Mouse (Mus musculus) left cerebral cortex, postnatal 10 days (tissue): ENCODE data around the gene Rps27a. TPM values are rescaled to one million over a fixed set of nuclear protein-coding genes. Genes with fewer than 3 reads are reported as not detected.
A peak's percentile ranks its signal among the peaks of the same experiment; 100 is the strongest.

Experiments
- DNase-seq, 2 experiments: peaks; one replicate each; pipeline ENCODE4 v3.0.0; 2021 to 2022; ENCODE audit warnings: low spot score in 2 of 2, mixed read lengths in 1 of 2; ENCODE audit errors: extremely low spot score in 1 of 2
- intact Hi-C: fragments of 180-260 bp; cut with DNase I; formaldehyde crosslinking; loops from one replicate; pipeline ENCODE4 v1.15.1; 2025
- total RNA-seq, 2 experiments: library from RNA; stranded (reverse); gene quantifications; 2 replicates each; pipeline ENCODE4 v1.2.3; 2021

The Rps27a gene
- total RNA-seq, 2 experiments from 2014 or later = 509 TPM

DNA sequence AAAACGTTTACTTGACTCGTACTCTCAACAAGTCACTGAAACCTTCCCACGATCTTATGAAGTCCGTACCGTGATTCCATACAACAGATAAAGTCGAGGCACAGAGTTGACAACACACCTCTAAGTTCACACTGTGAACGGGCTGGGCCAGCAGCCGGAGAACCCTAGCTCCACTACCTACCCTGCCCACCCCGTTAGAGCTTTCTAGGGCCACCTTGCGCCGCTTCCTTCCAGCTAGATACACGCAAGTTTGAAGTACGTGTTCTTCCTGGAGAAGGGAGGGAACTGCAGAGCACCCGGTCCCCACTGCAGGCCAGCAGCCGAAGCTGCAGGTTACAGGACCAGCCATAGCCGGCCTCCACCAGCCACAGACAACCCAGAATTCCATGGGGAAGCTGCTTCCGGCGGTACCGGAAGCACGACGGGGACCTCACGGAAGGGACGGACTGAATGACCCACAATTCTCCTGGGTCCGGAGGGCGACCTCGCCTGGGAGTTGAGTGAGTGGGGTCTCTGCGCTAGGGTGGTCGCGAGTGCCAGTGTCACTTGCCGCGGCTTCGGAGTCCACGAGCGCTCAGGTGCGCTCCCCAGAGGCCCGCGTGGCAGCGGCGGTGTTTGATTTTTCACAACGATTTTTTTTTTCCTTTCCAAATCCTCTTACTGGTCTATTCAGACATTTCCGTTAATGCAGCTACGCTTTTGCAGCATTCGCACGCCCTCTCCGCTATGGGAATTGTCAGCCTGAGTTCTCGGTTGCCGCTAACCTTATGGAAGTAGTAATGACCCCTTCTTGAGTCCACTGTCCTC is 21.7 kb downstream of the Rps27a start, which contains the start of gene Mtif2:
Gene Mtif2, plus strand, starts transcription at position 421 of the 807 bp plus-strand sequence.
- peak; percentile 77 to 89 for DNase-seq
- intact Hi-C loops = loop anchor here (5.0 kb wide), 1 partner anchor 259 kb away; no protein-coding TSS in a partner anchor

DNA sequence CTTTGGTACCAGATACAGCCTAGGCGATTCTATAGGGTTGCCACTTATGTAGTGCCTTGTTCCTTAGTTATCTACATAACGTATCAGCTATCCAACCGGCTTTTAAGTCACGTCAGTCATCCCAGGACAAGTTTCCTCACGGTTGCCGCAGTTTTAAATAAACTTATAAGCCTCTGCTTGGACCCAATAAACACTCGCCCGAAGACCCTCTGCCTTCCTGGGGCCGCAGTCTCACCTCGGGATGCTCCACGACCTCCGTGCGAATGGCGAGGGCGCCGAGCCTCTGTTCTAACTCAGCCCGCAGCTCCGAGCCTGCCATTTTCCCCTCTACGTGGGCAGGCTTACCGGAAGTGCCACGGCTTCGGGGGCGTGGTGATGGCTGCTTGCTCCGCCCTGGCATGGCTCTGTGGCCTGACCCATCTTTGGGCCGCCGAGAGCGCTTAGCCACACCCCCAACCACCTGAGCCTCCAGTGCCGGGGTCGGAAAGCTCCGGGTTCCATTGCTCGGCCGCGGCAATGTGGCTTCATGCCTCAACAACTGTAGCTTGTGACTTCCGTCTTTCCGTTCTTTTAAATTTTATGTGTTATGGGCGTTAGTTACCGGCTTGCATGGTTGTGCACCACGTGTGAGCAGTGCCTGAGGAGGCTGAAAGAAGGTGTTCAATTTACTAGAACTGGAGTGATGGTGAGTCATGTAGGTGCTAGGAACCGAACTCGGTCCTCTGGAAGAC is 33.1 kb downstream of the Rps27a start, which contains the start of gene Prorsd1:
Gene Prorsd1, minus strand, starts transcription at position 352 of the 731 bp plus-strand sequence.
- DNase-seq = peak; percentile 67 to 93
- intact Hi-C loops = no loop called here

DNA sequence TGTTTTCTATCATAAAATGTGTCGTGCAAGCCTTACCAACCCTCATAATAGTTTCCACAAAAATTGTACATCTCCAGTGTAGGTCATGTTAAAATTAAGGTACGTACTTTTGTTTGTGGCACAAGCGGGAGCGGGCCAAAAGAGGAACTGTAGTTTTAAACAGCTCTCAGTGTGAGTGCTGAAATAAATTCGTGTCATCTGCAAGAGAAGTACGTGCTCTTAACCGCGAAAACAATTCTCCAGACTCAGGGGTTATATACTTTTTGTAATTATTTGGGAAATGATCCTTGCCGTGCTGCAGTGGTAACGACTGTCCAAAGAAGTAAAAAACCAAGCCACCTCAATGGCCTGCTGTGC is 33.6 kb downstream of the Rps27a start:
- no peak for DNase-seq
- intact Hi-C loops = no loop called here

GRCm38 (mm10) chr11:29512818-29513535 is 34.9 kb downstream of the Rps27a start:
- intact Hi-C loops = no loop called here

GRCm38 (mm10) chr11:29509421-29509820 is 38.5 kb downstream of the Rps27a start:
- no peak for DNase-seq
- intact Hi-C loops = loop anchor here (10.0 kb wide), 1 partner anchor 135 kb away; the partner anchor contains the start of gene Ccdc88a

More at GRCm38 (mm10) chr11:29512818-29513535, 34.9 kb downstream of the Rps27a start:
- no peak for DNase-seq

DNA sequence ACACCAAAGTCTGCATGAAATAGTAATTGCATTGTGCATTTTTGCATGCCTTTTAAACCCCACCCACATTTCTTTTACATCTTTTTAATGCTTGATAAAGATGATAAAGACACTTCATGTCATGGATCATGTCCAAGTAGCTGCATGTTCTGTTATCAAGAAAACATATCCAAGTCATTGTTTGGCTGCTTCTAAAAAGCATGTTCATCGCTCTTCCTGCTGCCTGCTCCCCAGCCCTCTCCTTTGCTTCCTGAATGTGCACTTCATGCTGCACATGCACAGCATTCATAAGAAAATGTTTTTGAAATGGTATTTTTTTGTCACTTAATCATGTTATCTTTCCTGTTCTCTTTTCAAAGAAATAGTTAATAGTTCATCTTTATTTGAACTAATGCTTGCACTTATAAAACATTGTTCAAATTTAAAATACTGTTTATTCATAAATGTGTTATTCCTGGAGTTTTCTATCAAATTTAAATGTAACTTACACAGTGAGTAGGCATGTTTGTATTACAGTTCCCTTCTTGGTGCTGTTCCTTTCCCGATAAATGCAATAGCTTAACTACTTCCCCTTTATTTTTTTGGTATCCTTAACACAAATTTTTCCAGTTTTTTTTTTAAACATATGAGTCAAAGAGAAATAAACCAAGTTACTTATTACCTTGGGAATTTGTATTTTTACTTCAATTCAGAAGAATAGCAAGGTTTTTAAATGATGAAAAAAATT is 42.8 kb downstream of the Rps27a start:
- intact Hi-C loops = loop anchor here (10.0 kb wide), 1 partner anchor 130 kb away; the partner anchor contains the start of gene Ccdc88a
- no peak for DNase-seq

DNA sequence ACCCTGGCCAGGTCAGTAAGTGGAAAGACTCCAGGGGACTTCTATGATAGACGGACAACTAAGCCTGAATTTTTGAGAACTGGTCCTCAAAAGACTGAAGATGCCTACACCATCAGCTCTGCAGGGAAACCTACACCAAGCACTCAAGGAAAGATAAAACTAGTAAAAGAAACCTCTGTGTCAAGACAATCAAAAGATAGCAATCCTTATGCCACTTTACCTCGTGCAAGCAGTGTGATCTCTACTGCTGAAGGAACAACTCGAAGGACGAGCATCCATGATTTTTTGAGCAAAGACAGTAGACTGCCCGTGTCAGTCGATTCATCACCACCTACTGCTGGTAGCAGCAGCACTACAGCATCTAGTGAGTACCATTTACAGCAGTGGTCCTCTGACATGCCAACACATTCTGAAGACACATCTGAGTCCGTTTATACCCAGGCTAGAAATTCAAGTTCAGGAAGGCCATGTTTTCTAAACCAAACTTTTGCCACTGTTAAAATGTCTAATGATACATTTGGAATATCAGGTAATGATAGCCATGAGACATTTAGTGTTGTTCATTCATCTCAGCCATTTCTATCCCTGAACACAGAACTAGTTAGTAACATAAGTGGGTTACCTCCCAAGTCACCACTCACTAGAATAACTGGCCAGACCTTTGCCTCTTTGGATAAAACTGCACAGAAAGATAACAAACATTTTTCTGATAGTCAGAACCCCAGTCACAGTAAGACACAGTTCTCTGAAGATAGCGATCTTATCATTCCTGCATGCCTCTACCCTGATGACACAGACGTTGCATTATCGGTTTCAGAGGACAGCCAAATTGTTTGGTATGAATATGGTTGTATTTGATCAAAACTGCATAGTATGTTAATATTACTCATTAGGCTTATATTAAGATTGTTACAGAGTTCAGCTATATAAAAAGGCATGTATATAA is 43.7 kb downstream of the Rps27a start:
- intact Hi-C loops = loop anchor here (10.0 kb wide), 1 partner anchor 129 kb away; the partner anchor contains the start of gene Ccdc88a
- no peak for DNase-seq

GRCm38 (mm10) chr11:29496962-29497361 is 50.9 kb downstream of the Rps27a start:
- no peak for DNase-seq
- intact Hi-C loops = no loop called here

Other genes starting within 250 kb of the Rps27a start
- gene Ccdc88a, start 174.5 kb downstream of the Rps27a start, total RNA-seq = 100 to 1,000 TPM in 1 of 2 experiments, 10 to 100 TPM in 1; 94.6 to 105 TPM
- gene Prorsd1, start 33.1 kb downstream of the Rps27a start, total RNA-seq = 1 to 10 TPM; 2.8 to 3.7 TPM
- gene Mtif2, start 21.7 kb downstream of the Rps27a start, total RNA-seq = 10 to 100 TPM; 29.6 to 34.2 TPM
- under 1 TPM in 1 of 2 experiments, not detected in 1; 0.59 TPM for gene Clhc1, start 159 bp downstream of the Rps27a start, total RNA-seq
- 100 to 1,000 TPM; 562 to 579 TPM for gene Rtn4, start 144.8 kb upstream of the Rps27a start, total RNA-seq